Mouse (Mus musculus) layer of hippocampus, postnatal 25 days (tissue): ENCODE measurements around the gene Rbfox2. TPM values are rescaled to one million over a fixed set of nuclear protein-coding genes. Genes with fewer than 3 reads are reported as not detected.
"Not testable (repeated sequence)": the region's sequence is repeated elsewhere in the genome, so short reads cannot be mapped to it uniquely, and the experiment has no call there.

Source experiments
- DNase-seq, 2 experiments: peaks; one replicate each; pipeline ENCODE4 v3.0.0; 2022; ENCODE audit warnings: mixed read lengths in 2 of 2, low spot score in 1 of 2; ENCODE audit errors: extremely low spot score in 1 of 2
- total RNA-seq, 2 experiments: library from RNA; stranded (reverse); gene quantifications; 2 replicates each; pipeline ENCODE4 v1.2.3; 2021

The Rbfox2 gene
- total RNA-seq, result 100 to 1,000 TPM; 220 to 233 TPM

DNA sequence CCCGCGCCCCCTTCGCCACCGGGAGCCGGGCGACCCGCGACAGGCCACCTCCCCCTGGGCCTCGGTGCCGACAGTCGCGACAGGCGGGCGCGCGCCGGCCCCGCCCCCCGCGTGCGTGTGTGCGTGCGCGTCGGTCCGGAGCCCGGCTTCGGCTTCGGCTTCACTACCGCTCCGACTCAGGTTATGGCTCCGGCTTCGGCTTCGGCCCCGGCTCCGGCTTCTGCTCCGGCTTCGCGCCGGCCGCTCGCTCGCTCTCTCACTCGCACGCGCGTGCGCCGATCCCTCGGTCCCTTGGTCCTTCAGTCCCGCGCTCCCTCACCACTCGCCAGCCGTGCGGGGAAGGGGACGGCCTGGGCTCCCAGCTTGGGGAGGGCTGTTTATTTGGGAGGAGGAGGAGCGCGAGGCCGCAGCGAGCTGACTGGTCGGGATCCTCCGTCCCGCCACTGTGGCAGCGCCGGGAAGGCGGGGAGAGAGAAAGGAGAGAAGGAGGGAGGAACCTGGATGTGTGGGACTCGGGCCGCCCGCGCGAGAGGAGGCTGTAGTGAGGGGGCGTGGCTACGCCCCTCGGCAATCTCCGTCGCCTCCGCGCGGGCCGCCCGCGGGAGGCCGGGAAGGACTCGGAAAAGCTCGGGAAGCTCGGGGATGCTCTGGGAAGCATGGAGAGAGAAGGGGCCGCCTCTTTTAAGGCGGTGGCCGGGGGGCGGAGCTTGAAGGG is at the start of gene Rbfox2:
TSS of gene Rbfox2 (minus strand) at position 458 of the 715 bp plus-strand sequence.
- peak; percentile 73 to 84 for DNase-seq

DNA sequence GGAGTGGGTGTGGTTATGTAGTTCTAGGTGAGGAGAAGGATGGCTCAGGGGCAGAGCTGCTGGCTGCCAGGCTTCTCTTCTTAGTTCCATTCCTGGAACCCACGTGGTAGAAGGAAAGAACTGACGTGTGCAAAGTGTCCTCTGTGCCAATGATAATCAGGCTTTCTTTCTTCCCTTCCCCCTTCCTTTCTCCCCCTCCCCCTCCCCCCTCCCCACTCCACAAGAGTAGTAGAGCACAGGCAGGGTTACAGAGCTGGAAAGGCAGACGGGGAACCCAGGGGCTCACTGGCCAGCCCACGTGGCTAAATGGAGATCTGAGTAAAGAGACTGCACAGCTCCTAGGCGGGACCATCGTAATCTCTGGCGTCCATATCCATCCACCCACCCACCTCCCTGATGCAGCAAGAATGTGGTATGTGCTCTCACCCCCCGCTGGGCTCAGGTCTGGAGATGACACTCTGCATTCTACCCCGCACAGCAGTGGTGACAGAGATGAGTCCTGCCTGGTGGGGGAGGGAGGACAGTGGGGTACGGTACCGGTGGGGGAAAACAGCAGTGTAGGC is 49.5 kb upstream of the Rbfox2 start:
- DNase-seq, result no peak

DNA sequence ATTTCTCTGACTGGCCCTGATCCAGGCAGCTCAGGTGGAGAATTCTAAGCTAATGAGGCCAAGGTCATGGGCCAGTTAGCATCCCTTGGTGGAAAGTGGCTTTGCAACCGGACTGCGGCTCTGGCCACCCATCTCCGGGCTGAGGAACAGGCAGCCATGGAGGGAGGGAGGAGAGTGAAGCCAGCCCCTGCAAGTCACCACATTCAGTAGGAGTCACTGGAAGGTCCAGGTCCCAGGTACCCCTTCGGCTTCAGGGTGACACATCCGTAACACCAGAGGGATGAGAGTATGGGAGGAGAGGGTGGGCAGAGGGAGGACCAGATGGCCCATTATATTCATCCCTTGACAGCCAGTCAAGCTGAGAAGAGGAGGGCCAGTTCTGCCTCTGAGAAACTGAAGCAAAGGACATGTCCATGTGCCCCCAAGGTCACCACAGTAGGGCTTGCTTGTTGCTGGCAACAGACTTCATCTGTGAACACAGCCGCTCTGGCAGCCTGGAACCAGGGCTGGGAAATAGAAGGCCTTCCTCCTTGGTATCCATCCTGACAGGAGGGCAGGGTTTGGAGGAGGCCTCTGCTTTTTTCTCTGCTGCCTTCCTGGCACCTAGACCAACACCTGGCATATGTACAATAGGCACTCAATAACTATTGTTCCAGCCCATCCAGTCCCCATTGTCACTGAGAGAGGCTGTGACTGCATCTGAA is 48.2 kb upstream of the Rbfox2 start:
- no peak for DNase-seq

DNA sequence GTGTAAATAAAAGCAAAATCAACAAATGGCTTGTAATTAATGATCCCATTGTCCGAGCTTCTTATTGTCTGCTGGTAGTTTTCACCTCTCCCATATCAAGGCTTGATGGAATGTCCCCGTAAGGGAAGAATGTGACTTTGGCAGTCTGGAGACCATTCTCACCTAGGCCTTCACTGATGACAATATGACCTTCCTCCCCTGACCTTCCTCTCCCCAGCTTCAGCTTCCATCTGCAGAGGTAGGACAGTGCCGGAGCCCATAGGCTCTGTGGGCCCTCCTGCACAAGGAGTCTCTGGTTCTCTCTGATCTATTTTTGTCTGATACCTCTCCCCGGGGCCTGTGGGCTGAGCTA is 47.7 kb upstream of the Rbfox2 start:
- DNase-seq, result no peak

DNA sequence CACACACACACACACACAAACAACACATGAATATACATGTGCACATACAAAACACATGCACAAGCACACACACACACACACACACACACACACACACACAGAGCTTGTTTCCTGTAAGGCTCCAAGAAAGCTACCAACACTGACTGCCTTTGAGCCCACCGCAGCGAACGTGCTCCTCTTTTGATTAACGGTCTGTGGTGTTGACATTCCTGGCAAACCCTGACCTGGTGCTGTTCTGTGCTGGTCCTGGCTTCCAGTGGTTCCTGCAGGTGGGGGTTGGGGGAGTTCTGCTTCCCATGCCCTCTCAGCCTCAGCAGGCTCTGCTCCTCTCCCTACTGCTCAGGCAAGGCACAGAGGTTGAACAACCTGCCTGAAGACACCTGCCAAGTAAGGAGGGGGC is 47.0 kb upstream of the Rbfox2 start:
- no peak for DNase-seq

DNA sequence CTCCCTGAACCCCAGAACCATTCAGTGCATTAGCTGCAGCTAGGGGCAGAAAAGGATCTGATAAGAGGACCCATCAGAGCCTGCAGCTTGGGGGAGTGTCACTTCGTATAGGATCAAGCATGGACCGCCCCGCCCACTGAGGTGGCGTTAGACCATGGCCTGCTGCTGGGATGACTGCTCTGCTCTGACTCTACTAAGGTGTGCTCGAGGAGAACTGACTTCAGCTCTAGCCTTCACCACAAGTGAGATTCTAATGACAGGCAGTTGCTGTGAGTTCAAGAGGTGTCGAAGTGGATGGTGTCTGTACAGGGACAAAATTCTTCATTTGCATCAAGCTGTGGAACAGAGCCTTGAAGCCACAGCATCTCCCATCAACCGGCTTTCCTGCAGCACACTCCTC is 46.1 kb upstream of the Rbfox2 start:
- DNase-seq, result no peak

DNA sequence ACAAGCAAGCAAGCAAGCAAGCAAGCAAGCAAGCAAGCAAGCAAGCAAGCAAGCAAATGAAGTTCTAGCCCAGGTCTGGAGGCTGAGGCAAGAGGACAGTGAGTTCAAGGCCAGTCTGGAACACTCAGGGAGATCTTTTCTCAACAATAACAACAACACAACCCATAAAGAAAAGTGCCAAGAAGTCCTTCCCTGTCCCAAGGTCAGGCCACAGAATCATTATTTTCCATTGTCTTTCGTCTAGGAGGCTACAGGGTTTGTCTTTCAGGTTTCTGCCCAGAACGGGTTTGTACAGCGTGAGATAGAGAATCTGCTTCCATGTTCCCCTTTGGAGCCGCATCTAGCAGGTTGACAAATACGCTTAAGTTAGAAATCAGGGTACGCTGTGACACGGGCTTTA is 43.3 kb upstream of the Rbfox2 start:
- no peak for DNase-seq

DNA sequence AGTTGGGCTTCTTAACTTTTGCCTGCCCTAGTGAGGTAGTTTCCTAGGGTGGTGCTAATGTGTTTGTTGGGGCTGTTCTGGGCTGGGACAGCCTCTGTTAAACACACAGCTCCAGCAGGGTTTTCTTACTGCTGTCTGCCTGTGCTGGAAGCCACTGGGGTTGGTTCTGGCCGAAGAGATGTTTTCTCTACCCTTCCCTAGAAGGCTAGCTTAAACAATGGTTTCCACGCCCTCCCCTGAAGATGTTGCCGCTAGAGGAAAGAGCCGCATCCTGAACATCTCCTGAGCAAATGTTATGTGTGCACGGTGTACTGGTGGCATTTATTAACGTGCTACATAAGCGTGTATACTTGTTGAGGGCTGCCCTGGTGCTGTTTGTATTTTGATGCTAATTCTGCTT is 41.3 kb upstream of the Rbfox2 start:
- no peak for DNase-seq

DNA sequence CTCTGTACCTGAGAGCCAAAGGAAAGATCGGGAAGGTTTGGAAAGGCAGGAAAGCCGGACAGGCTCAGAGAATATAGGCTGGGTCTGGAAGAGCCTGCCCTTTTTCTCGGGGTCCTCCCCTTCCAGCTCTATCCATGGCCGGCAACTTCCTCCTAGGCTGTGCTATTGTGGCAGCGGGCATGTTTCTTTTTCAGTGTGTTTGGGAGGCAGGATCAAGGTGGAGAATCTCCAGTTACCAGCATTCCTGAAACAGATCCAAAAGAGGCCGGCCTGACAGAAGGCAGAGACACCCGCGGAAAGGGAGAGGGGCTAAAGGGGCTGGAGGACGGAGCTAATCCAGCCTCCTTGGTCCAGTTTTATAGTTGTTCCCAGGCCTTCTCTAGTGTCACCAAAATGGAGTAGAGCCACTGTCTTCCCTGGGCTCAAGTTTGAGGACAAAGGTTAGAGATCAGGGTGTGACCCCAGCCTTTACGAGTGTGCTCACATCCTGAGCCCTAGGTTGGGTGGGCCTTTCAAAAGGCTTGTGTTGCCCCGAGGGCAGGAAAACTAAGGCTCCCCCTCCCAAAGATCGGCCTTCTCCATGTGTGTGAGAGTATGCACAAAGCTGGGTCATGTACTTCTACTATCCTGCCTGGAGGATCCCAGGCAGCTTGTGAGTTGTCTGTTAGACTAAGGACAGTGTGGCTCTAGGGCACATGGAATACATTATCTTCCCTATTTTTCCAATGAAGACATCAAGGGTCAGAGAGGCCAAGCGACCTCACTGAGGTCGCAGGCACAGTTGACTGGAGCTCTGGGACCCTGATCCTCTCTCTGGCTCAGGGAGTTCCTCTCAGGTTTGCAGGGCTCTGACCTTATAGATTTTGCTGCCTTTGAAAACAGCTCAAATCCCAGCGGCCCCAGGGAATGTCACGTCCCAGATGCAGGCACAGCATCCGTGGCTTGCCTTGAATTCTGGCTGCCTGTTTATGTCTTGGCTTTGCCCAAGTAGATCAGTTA is 37.6 kb upstream of the Rbfox2 start:
- no peak for DNase-seq

DNA sequence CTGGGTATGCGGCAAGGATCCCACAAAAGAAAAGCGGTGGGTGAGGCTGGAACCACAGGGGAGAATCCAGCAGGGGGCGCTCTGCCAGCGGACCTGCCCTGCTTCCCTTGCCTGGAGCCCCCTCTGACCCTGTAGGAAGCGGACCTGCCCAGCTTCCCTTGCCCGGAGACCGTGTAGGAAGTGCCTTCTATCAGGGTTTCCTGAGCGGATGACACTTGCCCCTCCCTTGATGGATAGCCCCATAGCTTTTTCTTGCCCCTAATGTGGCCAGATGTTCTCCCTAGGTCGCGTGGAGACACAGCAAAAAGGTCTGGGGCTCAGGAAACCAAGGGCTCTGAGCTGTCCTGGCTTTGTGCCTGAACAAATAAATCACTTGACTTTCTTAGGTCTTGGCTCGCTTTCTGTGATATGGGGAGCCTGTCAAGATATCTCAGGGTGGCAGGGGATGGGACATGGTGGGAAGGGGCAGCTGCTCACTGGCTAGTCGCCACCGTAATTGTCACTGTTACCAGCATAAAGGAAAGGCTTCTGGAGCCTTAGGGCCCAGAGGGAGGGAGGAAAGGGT is 36.8 kb upstream of the Rbfox2 start:
- DNase-seq, result peak; percentile 65 to 70

DNA sequence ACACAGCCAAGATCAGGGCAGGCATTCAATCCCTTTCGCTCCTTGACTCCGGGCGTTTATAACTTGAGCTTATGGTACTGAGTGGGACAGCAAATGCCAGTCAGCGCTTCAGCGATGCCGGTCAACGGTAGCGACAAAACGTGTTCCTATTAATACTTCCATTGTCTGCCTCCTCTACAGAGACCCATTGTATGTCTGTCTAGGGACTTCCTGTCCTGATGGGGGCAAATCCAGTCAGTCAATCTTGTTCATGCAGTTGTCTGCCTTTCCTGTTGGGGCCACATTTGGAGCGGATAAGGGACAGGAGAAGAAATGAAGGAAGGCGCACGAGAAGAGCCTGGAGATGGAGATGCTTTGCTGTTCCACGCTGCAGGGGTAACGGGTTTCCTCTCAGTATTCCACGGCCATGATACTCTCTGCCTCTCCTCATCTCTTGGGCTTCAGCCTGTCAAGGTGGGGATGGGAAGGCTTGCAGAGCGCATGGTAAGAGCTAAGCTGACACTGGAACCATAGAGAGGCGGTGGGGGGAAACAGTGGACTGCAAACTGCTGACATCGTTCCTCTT is 36.2 kb upstream of the Rbfox2 start:
- no peak for DNase-seq

DNA sequence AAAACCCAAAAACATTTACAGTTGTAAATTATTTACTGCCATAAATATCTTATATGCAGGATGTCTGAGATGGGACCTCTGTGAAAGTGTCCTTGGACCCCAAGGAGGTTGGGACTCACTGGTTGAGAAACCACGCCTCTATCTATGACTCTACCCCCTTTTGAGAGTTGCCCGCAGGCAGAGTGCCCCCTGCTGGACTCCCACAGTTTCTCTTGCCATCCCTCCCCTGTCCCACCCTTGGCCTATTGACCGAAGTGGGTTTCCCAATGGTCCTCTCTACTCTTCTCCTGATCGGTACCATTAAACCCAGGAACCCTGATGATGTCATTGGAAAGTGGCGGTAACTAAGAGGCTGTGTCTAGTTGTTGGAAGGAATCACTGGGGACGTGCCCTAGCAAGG is 35.2 kb upstream of the Rbfox2 start:
- DNase-seq, result no peak

DNA sequence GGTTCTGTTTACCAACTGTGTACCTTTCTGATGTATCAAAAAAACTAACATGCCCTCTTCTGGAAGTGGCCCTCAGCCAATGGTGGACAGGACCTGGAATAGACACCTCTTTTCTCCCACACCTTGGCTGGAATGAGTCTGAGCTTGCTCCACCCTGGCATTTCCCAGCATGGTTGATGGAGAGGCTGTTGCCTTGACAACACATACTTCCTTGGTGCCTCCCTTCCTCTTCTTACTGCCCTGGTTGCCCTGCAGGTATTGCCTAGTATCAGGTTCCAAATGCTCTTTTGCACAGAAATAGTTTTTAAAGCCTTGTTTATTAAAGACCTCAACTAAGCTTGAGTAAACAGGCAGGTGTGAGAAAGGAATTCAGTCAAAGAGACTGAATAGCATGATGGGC is 33.8 kb upstream of the Rbfox2 start:
- no peak for DNase-seq

DNA sequence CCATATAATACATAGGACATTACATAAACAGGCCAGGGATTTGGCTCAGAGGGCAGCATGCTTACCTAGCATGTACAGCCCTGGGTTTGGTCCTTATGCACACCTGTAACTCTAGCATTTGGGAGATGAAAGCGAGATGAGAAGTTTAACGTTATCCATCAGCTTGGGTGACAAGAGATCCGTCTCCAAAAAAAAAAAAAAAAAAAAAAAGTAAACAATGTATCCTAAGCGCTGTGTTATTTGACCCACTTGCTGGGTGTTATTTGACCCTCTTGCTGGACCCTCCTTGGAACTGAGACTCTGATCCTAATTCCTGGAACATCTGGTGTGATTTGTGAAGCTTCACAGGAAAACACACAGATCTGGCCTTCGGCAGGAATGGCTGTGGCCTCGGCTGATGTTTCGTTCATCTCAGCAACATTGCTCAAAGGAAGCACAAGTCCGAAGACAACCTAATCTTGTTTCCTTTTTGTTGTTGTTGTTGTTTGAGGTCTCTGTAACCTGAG is 32.2 kb upstream of the Rbfox2 start:
- DNase-seq, result no peak

DNA sequence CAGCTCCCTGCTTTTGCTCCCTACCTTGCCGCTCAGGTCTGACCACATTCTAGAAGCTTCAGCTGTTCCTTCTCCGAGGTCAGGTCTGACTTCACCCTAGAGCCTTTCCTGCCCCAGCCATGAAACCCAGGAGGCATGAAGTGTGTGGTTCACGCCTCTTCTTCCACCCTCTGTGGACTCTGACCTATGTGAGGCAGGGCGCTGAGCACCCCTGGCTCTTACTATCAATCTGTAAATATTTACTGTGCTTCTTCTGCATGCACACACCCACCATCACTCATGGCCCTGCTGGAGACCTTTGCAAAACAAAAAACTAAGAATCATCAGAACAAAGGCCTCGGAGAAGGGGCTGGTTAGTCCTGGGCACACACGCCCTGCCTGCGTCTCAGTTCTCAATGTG is 31.6 kb upstream of the Rbfox2 start:
- DNase-seq, result no peak

DNA sequence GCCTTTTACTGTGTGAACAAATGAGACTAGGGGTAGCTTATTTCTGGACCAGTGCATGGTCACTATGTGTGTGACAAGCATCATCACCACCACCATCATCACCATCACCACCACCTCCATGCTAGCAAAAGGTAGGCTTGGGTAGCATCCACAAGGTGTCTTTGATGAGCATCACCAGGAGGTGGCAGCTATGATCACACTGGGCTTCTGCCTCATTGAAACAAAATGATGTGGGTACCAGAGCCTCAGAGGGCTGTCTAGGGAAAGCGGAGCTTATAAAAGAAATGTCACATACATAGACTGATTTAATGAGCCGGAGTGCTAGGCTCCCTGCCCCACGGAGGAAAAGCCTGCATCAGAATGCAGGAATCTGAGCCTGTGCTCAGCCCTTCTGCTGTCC is 31.1 kb upstream of the Rbfox2 start:
- DNase-seq, result no peak

DNA sequence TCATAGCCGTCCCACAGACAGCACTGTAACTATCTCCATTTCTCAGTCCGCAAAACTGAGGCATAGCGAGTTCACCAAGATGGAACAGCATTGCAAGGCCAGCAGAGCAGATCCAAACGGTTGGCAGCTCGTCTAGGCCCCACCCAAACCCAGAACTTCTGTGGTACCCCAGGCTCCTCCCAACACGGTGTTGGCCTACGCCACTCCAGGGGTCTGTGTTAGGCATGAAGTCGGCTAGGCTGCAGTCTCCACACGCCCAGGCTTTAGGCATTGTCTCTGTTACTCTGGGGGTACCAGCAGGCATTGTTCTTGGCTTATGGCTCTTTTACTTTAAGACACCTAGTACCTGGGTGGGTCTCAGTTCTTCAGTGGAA is 30.2 kb upstream of the Rbfox2 start:
- no peak for DNase-seq

DNA sequence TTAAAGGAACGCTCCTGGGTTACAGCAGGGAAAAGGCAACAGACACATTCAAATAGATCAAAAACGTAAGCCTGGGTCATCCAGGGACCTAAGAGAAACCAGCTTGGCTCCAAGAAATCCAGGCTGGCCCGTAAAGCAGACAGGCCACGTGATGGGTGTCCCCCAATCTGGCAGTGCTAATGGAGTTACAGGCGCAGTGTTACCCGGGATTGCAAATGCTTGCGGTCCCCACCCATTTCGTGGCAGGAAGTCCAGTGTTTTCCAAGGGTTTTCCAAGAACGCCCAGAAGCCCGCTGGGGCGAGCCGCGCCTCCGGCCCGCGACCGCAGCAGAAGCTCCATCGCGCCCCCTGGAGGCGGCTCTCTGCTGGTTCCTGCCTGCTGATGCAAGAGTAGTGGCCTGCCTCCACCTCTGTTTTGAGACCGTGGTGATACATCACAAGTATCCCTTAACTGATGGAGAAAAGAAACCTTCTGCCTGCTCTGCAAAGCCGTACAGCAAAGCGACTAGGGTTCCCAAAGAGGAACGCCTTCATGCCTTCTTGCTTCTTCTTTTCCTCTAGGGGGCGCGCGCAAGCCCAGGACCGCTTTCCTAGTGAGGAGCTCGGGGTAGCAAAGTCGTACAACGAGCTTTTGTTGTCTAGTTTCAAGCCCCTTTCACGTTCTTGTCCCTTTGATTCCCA is 29.6 kb upstream of the Rbfox2 start:
- DNase-seq, result peak; percentile 83 to 91

DNA sequence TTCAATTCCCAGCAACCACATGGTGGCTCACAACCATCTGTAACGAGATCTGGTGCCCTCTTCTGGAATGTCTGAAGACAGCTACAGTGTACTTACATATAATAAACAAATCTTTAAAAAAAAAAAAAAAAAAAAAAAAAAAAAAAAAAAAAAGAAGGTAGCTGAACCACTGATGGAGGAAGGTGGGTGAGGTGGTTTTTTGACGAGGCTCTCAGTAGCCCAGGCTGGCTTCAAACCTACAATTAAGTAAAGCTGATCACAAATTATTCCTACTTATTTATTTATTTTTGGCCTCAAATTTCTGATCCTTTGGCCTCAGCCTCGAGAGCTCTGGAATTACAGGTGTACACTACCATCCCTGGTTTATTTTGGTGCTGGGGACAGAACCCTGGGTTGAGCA is 28.4 kb upstream of the Rbfox2 start:
- DNase-seq, result not testable (repeated sequence)
